ENCODE assay signal across 8 mouse cellular contexts in the genomic region with DNA sequence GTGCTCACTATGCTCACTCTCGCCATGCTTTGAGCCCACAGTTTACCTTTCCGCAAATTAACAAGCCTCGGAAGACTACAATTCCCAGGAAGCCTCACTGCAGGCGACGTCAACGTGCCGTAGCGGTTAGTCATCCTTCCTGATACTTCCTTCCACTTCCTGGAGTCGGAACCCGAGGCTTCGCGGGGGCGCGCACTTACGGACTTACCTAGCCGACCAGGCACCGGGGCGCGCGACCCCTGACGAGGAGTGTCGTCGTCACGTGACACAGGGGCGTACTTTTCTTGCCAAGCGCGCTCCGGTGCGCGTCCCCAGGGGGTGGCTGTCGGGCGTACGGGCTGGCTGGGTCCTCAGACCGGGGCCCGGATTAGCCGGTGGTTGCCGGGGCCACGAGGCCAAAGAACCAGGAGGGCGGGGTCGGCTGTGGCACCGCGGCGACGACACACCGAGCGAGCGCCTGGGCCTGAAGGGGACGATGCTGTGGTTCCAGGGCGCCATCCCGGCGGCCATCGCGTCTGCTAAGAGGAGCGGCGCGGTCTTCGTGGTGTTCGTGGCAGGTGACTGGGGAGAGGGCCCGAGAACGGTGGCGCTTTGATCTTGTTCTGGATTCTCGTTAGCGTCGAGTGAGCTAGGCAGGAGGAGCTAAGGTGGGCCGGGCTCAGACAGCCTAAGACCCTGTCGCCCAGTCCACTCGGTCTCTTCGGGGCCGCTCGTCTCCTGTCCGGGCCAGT. TPM values are rescaled to one million over a fixed set of nuclear protein-coding genes. Genes with fewer than 3 reads are reported as not detected.
DNase-seq lines count a peak whose midpoint lies in the region; ATAC-seq and TF ChIP-seq lines count a peak whose summit lies in the region.

No protein-coding gene starts in this region.

- WGBS in embryonic facial prominence, embryonic 13.5 days: under 1% methylated on average over 71 of the region's 71 CpGs
- WGBS in kidney, adult 2 months: under 1% methylated on average over 71 of the region's 71 CpGs
- under 1% methylated on average over 70 of the region's 71 CpGs for WGBS in limb, embryonic 12.5 days
- WGBS in midbrain, embryonic 15.5 days: under 1% methylated on average over 70 of the region's 71 CpGs
- WGBS in spleen, adult 2 months: under 1% methylated on average over 69 of the region's 71 CpGs

- no peaks in the 10 kb centered on the region for H3K9me3 ChIP-seq in embryonic facial prominence, embryonic 13.5 days
- H3K9me3 ChIP-seq in limb, embryonic 12.5 days: no peaks in the 10 kb centered on the region
- no peaks in the 10 kb centered on the region for H3K9me3 ChIP-seq in midbrain, embryonic 15.5 days

- TF ChIP-seq POLR2A in kidney, adult 2 months (IDR thresholded peaks at IDR 0.05; ENCODE audit: low read depth, low read length): no peak
- TF ChIP-seq POLR2A in spleen, adult 2 months (IDR thresholded peaks at IDR 0.05; ENCODE audit: low read depth, low read length): no peak; the same call in 1 of the 2 replicates

- H3K4me1 ChIP-seq in embryonic facial prominence, embryonic 13.5 days: peaks cover 11% of the 10 kb centered on the region
- H3K4me1 ChIP-seq in kidney, adult 2 months (ENCODE audit: control insufficient read depth, insufficient read depth, low read length): no peaks in the 10 kb centered on the region; the same call in 1 of the 2 replicates
- peaks cover 8% of the 10 kb centered on the region for H3K4me1 ChIP-seq in limb, embryonic 12.5 days (replicated peaks)
- H3K4me1 ChIP-seq in midbrain, embryonic 15.5 days: peaks cover 23% of the 10 kb centered on the region
- H3K4me1 ChIP-seq in spleen, adult 2 months (ENCODE audit: control insufficient read depth, insufficient read depth, insufficient read length): no peaks in the 10 kb centered on the region

- peaks cover 5% of the 10 kb centered on the region; the same call in 1 of the 2 replicates for H3K36me3 ChIP-seq in embryonic facial prominence, embryonic 13.5 days
- H3K36me3 ChIP-seq in kidney, adult 2 months (ENCODE audit: control insufficient read depth, insufficient read depth, low read length): no peaks in the 10 kb centered on the region
- peaks cover 6% of the 10 kb centered on the region; the same call in 1 of the 2 replicates for H3K36me3 ChIP-seq in limb, embryonic 12.5 days
- H3K36me3 ChIP-seq in midbrain, embryonic 15.5 days (replicated peaks): no peaks in the 10 kb centered on the region
- H3K36me3 ChIP-seq in spleen, adult 2 months (ENCODE audit: control insufficient read depth, insufficient read depth, low read length): no peaks in the 10 kb centered on the region

- peak overlapping the region; percentile 74 for H3K4me3 ChIP-seq in embryonic facial prominence, embryonic 13.5 days
- H3K4me3 ChIP-seq in kidney, adult 2 months (ENCODE audit: insufficient read depth, low read depth, low read length): peak overlapping the region; percentile 75
- H3K4me3 ChIP-seq in limb, embryonic 12.5 days (replicated peaks): peak overlapping the region; percentile 71
- peak overlapping the region; percentile 66 for H3K4me3 ChIP-seq in midbrain, embryonic 15.5 days
- H3K4me3 ChIP-seq in spleen, adult 2 months (ENCODE audit: extremely low read depth, insufficient read depth, insufficient read length): peak overlapping the region; percentile 84

- no peak for TF ChIP-seq CTCF in kidney, adult 2 months (conservative IDR thresholded peaks at IDR 0.05; ENCODE audit: insufficient read depth, insufficient read length, low read depth, low read length)
- no peak for TF ChIP-seq CTCF in spleen, adult 2 months (IDR thresholded peaks at IDR 0.05; ENCODE audit: extremely low read depth, insufficient read depth, insufficient read length, insufficient replicate concordance)

- peak overlapping the region; percentile 87 for H3K9ac ChIP-seq in embryonic facial prominence, embryonic 13.5 days
- peak overlapping the region; percentile 81 for H3K9ac ChIP-seq in limb, embryonic 12.5 days (replicated peaks)
- H3K9ac ChIP-seq in midbrain, embryonic 15.5 days: peak overlapping the region; percentile 81

- peak; percentile 94 for ATAC-seq in embryonic facial prominence, embryonic 13.5 days (ENCODE audit: insufficient number of reproducible peaks, insufficient read depth, low FRiP score, low TSS enrichment, low read depth)
- ATAC-seq in limb, embryonic 12.5 days (ENCODE audit: insufficient number of reproducible peaks, insufficient read depth, low FRiP score, low TSS enrichment, low read depth): peak; percentile 96
- peak; percentile 95 for ATAC-seq in midbrain, embryonic 15.5 days (replicated peaks)

- peak; percentile 96 for DNase-seq in 3134 (ENCODE audit: extremely low read depth, insufficient read length, low spot score)
- peak; percentile 96 to 97 for DNase-seq in adrenal gland, postnatal 36 days
- DNase-seq in heart, adult 18-20 months: peak; percentile 94 to 97
- peak; percentile 98 for DNase-seq in kidney, adult 2 months
- peak; percentile 93 to 96 for DNase-seq in spleen, adult 2 months (ENCODE audit: low read depth in 1 of 2, low spot score in 2 of 2)

- H3K27ac ChIP-seq in embryonic facial prominence, embryonic 13.5 days: peak overlapping the region; percentile 85
- H3K27ac ChIP-seq in kidney, adult 2 months (ENCODE audit: insufficient read depth, low read depth, low read length): peak overlapping the region; percentile 58
- H3K27ac ChIP-seq in limb, embryonic 12.5 days: peak overlapping the region; percentile 87
- H3K27ac ChIP-seq in midbrain, embryonic 15.5 days: peak overlapping the region; percentile 92
- H3K27ac ChIP-seq in spleen, adult 2 months (ENCODE audit: insufficient read depth, low read length): peak overlapping the region; percentile 84

- H3K4me2 ChIP-seq in embryonic facial prominence, embryonic 13.5 days: peak overlapping the region; percentile 84
- H3K4me2 ChIP-seq in limb, embryonic 12.5 days: peak overlapping the region; percentile 87
- peak overlapping the region; percentile 90 for H3K4me2 ChIP-seq in midbrain, embryonic 15.5 days

- H3K27me3 ChIP-seq in embryonic facial prominence, embryonic 13.5 days: no peaks in the 10 kb centered on the region
- no peaks in the 10 kb centered on the region for H3K27me3 ChIP-seq in kidney, adult 2 months (replicated peaks; ENCODE audit: control insufficient read depth, insufficient read depth, low read length)
- H3K27me3 ChIP-seq in limb, embryonic 12.5 days: no peaks in the 10 kb centered on the region
- H3K27me3 ChIP-seq in midbrain, embryonic 15.5 days (replicated peaks): no peaks in the 10 kb centered on the region
- H3K27me3 ChIP-seq in spleen, adult 2 months (ENCODE audit: control insufficient read depth, insufficient read depth, low read length): no peaks in the 10 kb centered on the region

RNA-seq across cellular contexts. Expression of a gene that starts 0.4 kb away (rescaled TPM):
- 10 to 100 TPM; 68.9 to 86.1 TPM for total RNA-seq in adrenal gland, postnatal 36 days (2021)
- polyA plus RNA-seq in embryonic facial prominence, embryonic 13.5 days (2015; fragmentation: Nextera tagmentation; extraction: Ambion mirVana): 79.0 and 81.7 TPM in 2 replicates
- total RNA-seq in heart, adult 18-20 months (2021): 10 to 100 TPM; 34.6 to 38.7 TPM
- polyA plus RNA-seq in kidney, adult 2 months (2012; rRNA removed): 19.1 and 21.0 TPM in 2 replicates
- 67.8 and 72.3 TPM in 2 replicates for polyA plus RNA-seq in limb, embryonic 12.5 days (2016; fragmentation: Nextera tagmentation; extraction: Ambion mirVana)
- 81.6 and 83.6 TPM in 2 replicates for polyA plus RNA-seq in midbrain, embryonic 15.5 days (2015; fragmentation: Nextera tagmentation; extraction: Ambion mirVana)
- 11.7 and 14.2 TPM in 2 replicates for polyA plus RNA-seq in spleen, adult 2 months (2012; rRNA removed)

Comparison
In these comparisons a context has a peak if more than half of its experiments do, and no peak if none do; other contexts are left out.
1. Peak in every context shown above with its lines: DNase-seq, ATAC-seq, H3K4me3 ChIP-seq and H3K27ac ChIP-seq.